In the genomic region with DNA sequence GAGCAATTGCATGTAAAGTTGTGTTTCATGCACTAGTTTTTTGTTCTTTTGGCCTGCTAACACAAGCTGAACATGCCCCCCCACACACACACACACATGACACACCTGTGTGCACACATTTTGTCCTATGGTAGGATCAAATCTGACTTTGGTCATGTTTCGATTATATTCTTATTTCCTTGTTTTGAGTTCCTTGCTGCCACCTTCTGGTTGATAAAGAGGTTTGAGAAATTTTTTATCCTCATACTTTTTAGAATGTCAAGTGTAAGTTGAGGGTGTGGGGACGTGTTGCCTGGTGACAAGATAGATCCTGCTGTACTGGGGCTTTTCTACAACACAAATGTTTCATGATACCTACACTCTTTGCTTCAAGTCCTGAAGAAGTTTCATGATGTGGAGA, we compare ENCODE assay signal across 15 mouse cellular contexts. TPM values are rescaled to one million over a fixed set of nuclear protein-coding genes. Genes with fewer than 3 reads are reported as not detected.
DNase-seq lines count a peak whose midpoint lies in the region; ATAC-seq and TF ChIP-seq lines count a peak whose summit lies in the region.
"Had no signal": no experiment of that assay in that cellular context is flagged by ENCODE, and none has a peak within 500 bp of the region (broad histone marks: within the 10 kb centered on the region; RNA-seq: fewer than 3 reads in every experiment).

No protein-coding gene starts in this region.

- WGBS in embryonic facial prominence, embryonic 14.5 days: 63% methylated on average over 2 of the region's 2 CpGs
- 80% methylated on average over 2 of the region's 2 CpGs for WGBS in embryonic facial prominence, embryonic 10.5 days
- 60% methylated on average over 2 of the region's 2 CpGs for WGBS in kidney, postnatal 0 days

- H3K4me2 ChIP-seq in embryonic facial prominence, embryonic 14.5 days (ENCODE audit: low read depth, low read length): no peak overlapping the region
- H3K4me2 ChIP-seq in kidney, postnatal 0 days (ENCODE audit: low read length): no peak overlapping the region
- H3K4me2 ChIP-seq: limb, embryonic 12.5 days; neural tube, embryonic 13.5 days; stomach, embryonic 15.5 days had no signal

- peak; percentile 11 for DNase-seq in embryonic facial prominence, embryonic 14.5 days (ENCODE audit: low spot score)
- DNase-seq in embryonic facial prominence, embryonic 10.5 days (ENCODE audit: low spot score): no peak
- DNase-seq in kidney, postnatal 0 days (ENCODE audit: low spot score): no peak
- DNase-seq in kidney, postnatal 25 days: no peak
- DNase-seq in retina, embryonic 14.5 days (ENCODE audit: low spot score): peak; percentile 6
- DNase-seq in retina, postnatal 1 day: no peak
- no peak for DNase-seq in testis, postnatal 14 days (ENCODE audit: low spot score)
- no peak for DNase-seq in urinary bladder, postnatal 25 days (ENCODE audit: low spot score)
- DNase-seq: adrenal gland, postnatal 14 days; thymus, postnatal 36 days had no signal

- no peaks in the 10 kb centered on the region for H3K9me3 ChIP-seq in embryonic facial prominence, embryonic 14.5 days (ENCODE audit: control insufficient read depth, low read length)
- H3K9me3 ChIP-seq in embryonic facial prominence, embryonic 10.5 days: no peaks in the 10 kb centered on the region
- H3K9me3 ChIP-seq in kidney, postnatal 0 days (replicated peaks; ENCODE audit: low read length): no peaks in the 10 kb centered on the region
- H3K9me3 ChIP-seq: limb, embryonic 12.5 days; neural tube, embryonic 13.5 days; stomach, embryonic 15.5 days had no signal

- H3K4me3 ChIP-seq in embryonic facial prominence, embryonic 14.5 days (ENCODE audit: low read depth, low read length): no peak overlapping the region
- H3K4me3 ChIP-seq in embryonic facial prominence, embryonic 10.5 days: no peak overlapping the region
- H3K4me3 ChIP-seq in kidney, postnatal 0 days (replicated peaks; ENCODE audit: low read depth, low read length): no peak overlapping the region
- H3K4me3 ChIP-seq: limb, embryonic 12.5 days; neural tube, embryonic 13.5 days; stomach, embryonic 15.5 days had no signal

- peak; percentile 47 for TF ChIP-seq CTCF in kidney, postnatal 0 days (IDR thresholded peaks at IDR 0.05; ENCODE audit: low read depth)

- no peaks in the 10 kb centered on the region for H3K27me3 ChIP-seq in embryonic facial prominence, embryonic 14.5 days (replicated peaks; ENCODE audit: control insufficient read depth, insufficient read depth, low read length)
- H3K27me3 ChIP-seq in embryonic facial prominence, embryonic 10.5 days (replicated peaks; ENCODE audit: low read depth, poor library complexity, severe bottlenecking): no peaks in the 10 kb centered on the region
- no peaks in the 10 kb centered on the region for H3K27me3 ChIP-seq in kidney, postnatal 0 days (ENCODE audit: insufficient read depth, low read length)
- H3K27me3 ChIP-seq: limb, embryonic 12.5 days; neural tube, embryonic 13.5 days; stomach, embryonic 15.5 days had no signal

- H3K4me1 ChIP-seq in embryonic facial prominence, embryonic 14.5 days (ENCODE audit: control insufficient read depth, insufficient read depth, low read length): no peaks in the 10 kb centered on the region
- H3K4me1 ChIP-seq in embryonic facial prominence, embryonic 10.5 days: peaks cover 6% of the 10 kb centered on the region
- H3K4me1 ChIP-seq in kidney, postnatal 0 days (replicated peaks; ENCODE audit: insufficient read depth, low read length): no peaks in the 10 kb centered on the region
- H3K4me1 ChIP-seq: limb, embryonic 12.5 days; neural tube, embryonic 13.5 days; stomach, embryonic 15.5 days had no signal

- no peak overlapping the region for H3K27ac ChIP-seq in embryonic facial prominence, embryonic 14.5 days (replicated peaks; ENCODE audit: low read depth, low read length)
- H3K27ac ChIP-seq in embryonic facial prominence, embryonic 10.5 days (replicated peaks): no peak overlapping the region
- H3K27ac ChIP-seq in kidney, postnatal 0 days: no peak overlapping the region
- H3K27ac ChIP-seq: limb, embryonic 12.5 days; neural tube, embryonic 13.5 days; stomach, embryonic 15.5 days had no signal

- H3K9ac ChIP-seq in embryonic facial prominence, embryonic 14.5 days (ENCODE audit: low read depth, low read length): no peak overlapping the region
- H3K9ac ChIP-seq in kidney, postnatal 0 days (ENCODE audit: low read depth, low read length): no peak overlapping the region
- H3K9ac ChIP-seq: limb, embryonic 12.5 days; neural tube, embryonic 13.5 days; stomach, embryonic 15.5 days had no signal

- no peaks in the 10 kb centered on the region for H3K36me3 ChIP-seq in embryonic facial prominence, embryonic 14.5 days (ENCODE audit: control insufficient read depth, insufficient read depth, low read length)
- no peaks in the 10 kb centered on the region for H3K36me3 ChIP-seq in embryonic facial prominence, embryonic 10.5 days (replicated peaks)
- H3K36me3 ChIP-seq in kidney, postnatal 0 days (ENCODE audit: insufficient read depth, low read length): no peaks in the 10 kb centered on the region
- H3K36me3 ChIP-seq: G1E; limb, embryonic 12.5 days; neural tube, embryonic 13.5 days; stomach, embryonic 15.5 days had no signal

- ATAC-seq in embryonic facial prominence, embryonic 14.5 days (ENCODE audit: low read depth): no peak
- ATAC-seq in kidney, postnatal 0 days (replicated peaks; ENCODE audit: low FRiP score, low read depth): no peak
- ATAC-seq: intestine, embryonic 16.5 days had no signal

RNA-seq across cellular contexts. Expression of gene Serpinb8, which starts 3.7 kb away (rescaled TPM):
- 8.1 and 8.8 TPM in 2 replicates for polyA plus RNA-seq in embryonic facial prominence, embryonic 14.5 days (2014; fragmentation: Nextera tagmentation; extraction: Ambion mirVana)
- 1.2 and 1.6 TPM in 2 replicates for polyA plus RNA-seq in embryonic facial prominence, embryonic 10.5 days (2016; fragmentation: Nextera tagmentation; extraction: Ambion mirVana)
- 2.4 TPM in 2 replicates for polyA plus RNA-seq in kidney, postnatal 0 days (2015; fragmentation: Nextera tagmentation; extraction: Ambion mirVana)

Comparison
In these comparisons a context has a peak if more than half of its experiments do, and no peak if none do; other contexts are left out.
1. DNase-seq: peak in embryonic facial prominence, embryonic 14.5 days (single experiment) and retina, embryonic 14.5 days (single experiment); none in embryonic facial prominence, embryonic 10.5 days (single experiment), kidney, postnatal 0 days (single experiment), kidney, postnatal 25 days (0 of 2), retina, postnatal 1 day (single experiment), testis, postnatal 14 days (single experiment) and urinary bladder, postnatal 25 days (single experiment).